Mouse (Mus musculus): ENCODE results near the gene Cbx1.
"Not testable (repeated sequence)": the region's sequence is repeated elsewhere in the genome, so short reads cannot be mapped to it uniquely, and the experiment has no call there.

The Cbx1 gene

GRCm38 (mm10) chr11:96774536-96774935, 14.4 kb upstream of the Cbx1 start:
- in situ Hi-C loops (cut with MboI, MseI), result no loop called here

- in situ Hi-C loops (cut with MboI, MseI), result no loop called here
These were observed 13.9 kb upstream of the Cbx1 start for GRCm38 (mm10) chr11:96775063-96775462.

DNA sequence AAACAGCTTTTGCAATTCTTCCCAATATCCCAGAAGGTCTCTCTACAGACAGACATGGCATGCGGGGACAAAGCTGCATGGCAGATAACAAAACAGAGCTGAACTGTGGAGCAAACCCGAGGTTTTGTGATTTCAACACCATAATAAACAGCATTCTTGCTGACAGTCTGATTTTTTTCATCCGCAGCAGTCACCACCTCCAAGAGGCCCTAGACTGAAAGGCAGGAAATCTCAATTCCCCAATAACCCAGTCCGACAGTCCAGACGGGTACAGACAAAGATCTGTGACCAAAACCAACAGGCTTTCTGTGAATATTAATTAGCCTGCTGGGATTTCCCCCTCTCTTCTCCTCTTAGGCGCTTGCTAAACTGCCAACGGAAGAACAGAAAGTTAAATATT, 13.3 kb upstream of the Cbx1 start:
- in situ Hi-C loops (cut with MboI, MseI), result no loop called here

DNA sequence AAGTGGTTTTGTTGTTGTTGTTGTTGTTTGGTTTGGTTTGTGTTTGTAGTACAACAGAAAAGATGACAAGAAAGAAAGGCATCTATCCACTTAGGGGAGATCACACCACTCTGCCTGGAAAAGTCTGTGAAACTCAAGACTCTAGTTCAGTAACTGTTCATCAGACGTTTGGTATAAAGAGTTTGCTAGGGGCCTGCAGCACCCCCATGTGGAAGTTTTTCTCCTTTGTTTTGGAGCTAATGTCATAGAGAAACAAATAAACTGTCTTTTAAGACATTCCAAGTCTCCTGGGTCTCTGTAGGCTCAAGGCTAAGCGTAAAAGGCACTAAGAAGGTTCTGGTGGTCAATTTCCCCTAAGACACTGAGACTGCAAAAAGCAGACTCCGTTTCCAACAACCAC, 12.9 kb upstream of the Cbx1 start:
- in situ Hi-C loops (cut with MboI, MseI), result no loop called here

DNA sequence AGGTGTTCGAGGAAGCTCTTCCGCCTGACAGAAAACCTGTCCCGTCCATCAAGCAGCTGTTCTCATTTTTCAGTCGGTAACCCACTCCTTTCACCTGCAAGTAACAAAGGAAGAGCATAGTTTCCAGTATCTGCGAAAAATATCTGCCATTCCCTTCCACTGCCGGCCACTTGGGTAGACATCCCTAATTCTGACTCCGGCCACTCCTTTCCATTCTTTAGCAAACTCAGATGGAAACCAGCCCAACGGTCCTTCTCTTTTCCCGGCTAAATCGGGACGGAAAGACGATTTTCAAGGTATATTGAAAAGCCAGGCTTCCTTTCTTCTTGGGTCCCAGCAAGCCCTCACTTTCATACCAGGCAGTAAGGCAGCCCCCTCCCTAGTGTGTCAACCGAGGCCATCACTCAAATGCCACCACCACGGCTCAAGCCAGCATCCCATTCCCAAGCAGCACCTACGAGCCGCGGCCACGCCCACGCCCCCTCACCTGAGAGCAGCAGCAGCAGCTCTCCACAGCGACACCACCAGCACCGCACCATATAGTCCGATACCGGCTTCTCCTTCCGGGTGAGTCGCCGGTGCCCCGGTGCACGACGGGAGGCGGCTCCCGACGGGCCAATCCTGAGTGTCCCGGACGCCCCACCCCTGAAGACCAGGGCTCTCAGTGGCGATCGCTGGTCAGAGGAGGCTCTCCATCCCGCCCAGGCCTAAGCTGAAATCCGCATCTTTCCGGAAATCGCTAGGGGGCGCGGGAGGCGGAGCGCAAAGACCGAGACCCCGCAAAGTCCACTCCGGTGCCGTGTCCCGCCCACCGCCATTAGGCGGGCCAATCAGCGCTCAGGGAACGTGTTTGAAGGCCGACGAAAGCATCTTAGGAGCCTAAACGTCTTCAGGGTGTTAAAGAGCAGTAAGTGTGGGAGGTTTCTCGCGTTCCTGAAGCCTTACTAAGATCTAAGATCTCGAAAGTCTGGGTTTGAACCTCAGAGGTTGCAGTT, 11.7 kb upstream of the Cbx1 start, which contains the start of gene Snx11:
Snx11 (minus strand) TSS at position 592 of the 995 bp plus-strand sequence.
- in situ Hi-C loops (cut with MboI, MseI), result no loop called here

DNA sequence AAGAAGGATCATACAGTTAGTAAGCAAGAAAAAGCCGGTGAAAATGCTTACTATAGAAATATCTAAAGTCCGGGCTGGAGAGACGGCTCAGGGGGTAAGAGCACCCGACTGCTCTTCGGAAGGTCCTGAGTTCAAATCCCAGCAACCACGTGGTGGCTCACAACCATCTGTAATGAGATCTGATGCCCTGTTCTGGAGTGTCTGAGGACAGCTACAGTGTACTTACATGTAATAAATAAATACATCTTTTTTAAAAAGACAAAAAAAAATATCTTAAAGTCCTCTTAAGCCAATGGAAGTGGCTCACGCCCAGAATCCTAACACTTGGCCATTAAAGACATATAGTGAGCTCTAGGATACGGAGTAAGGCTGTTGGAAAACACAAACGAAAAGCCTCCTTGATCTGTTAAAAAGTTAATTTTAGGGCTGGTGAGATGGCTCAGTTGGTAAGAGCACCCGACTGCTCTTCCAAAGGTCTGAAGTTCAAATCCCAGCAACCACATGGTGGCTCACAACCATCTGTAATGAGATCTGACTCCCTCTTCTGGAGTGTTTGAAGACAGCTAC, 10.8 kb upstream of the Cbx1 start:
- in situ Hi-C loops (cut with MboI, MseI), result not testable (repeated sequence)

DNA sequence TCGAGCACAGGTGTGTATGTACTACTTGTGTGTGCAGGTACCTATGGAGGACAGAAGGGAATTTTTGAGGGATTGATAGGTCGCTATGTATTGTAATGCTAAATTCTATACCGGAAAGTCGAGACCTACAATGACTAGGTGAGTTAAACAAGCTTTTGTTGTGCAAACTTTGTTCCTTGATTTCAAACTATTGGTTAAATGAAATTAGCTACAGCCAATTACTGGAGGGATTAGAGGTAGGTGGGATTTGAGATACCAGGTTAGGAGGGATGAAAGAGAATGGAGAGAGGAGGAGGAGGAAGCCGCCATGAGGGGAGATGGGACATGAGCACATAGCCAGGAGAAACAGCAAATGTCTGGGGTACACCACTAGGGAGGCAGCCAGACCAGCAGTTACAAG, 8.6 kb upstream of the Cbx1 start:
- in situ Hi-C loops (cut with MboI, MseI), result no loop called here

DNA sequence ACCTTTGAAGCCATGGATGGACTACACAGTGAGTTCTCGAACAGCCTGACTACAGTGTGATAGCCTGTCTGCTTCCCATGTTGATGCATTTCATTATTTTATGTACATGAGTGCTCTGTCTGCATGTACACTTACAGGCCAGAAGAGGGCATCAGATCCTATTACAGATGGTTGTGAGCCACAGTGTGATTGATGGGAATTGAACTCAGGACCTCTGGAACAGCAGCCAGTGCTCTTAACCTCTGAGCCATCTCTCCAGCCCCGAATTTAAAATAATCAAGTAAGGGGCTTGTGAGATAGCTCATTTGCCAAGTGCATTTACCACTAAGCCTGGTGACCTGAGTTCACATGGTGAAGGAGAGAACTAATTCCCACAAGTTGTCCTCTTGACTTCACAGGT, 7.5 kb upstream of the Cbx1 start:
- in situ Hi-C loops (cut with MboI, MseI), result no loop called here

- in situ Hi-C loops (cut with MboI, MseI), result not testable (repeated sequence)
These were observed 4.1 kb upstream of the Cbx1 start for GRCm38 (mm10) chr11:96784847-96785246.

- in situ Hi-C loops (cut with MboI, MseI), result no loop called here
These were observed 2.0 kb upstream of the Cbx1 start for GRCm38 (mm10) chr11:96786731-96787450.

DNA sequence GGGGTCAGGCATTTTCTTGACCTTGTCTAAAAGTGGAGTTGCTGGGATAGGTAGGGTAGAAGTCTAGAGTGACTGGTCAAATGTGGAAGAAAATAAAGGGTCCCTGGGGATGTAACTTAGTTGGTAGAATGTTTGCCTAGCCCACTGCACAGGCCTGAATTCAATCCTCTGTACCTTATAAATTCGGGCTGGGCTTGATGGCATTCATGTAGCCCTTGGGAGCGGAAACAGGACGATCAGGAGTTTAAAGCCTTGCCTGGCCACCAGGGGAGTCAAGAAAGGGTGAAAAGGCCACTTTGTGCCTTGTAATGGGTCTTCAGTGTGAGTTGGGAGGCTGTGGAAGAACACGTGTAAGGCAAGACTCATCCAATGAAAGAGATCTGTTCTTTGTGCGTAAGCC, 1.1 kb downstream of the Cbx1 start:
- in situ Hi-C loops (cut with MboI, MseI), result no loop called here

DNA sequence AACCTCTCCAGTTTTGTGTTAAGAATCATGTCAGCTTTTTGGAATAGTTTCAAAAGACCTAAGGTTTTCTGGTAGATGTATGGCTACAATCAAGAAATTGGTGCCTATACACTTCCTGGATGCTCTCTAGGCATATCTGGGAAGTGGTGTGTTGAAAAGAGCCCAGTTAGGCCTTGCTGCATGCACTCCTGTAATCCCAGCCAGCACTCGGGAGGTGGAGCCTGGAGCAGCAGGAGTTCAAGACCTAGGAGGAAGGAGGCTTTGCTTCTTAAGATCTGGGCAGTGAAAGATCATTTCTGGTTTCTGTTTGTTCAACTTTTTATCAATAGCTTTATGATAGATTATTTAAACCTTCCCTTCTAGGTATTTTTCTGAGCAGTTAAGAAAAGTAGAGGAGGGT, 1.8 kb downstream of the Cbx1 start:
- in situ Hi-C loops (cut with MboI, MseI), result no loop called here

DNA sequence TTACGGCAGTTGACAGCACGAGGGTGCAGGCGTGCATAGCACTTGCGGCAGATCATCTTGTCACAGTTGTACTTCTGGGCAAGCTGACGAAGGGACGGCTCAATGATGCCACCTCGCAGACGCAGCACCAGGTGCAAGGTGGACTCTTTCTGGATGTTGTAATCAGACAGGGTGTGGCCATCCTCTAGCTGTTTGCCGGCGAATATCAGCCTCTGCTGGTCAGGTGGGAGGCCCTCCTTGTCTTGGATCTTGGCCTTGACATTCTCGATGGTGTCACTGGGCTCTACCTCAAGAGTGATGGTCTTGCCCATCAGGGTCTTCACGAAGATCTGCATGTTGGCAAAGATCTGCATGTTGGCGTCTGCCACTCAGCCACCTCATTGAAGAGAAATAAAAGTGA, 6.6 kb downstream of the Cbx1 start:
- in situ Hi-C loops (cut with MboI, MseI), result no loop called here

GRCm38 (mm10) chr11:96796081-96796480, 7.2 kb downstream of the Cbx1 start:
- in situ Hi-C loops (cut with MboI, MseI), result no loop called here

DNA sequence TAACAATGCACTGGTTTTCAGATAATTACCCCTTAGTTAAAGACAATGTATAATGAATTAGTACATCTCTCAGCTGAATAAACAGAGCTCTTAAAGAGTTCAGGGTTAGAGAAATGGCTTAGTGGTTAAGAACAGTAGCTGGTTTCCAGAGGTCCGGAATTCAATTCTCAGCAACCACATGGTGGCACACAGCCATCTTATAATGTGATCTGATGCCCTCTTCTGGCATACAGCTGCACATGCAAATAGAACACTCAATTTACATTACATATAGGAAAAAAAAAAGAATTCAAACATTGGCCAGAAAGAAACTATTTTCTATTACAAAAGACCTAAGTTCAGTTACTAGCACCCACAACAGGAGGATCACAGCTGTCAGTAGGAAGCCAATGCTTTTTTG, 7.7 kb downstream of the Cbx1 start:
- in situ Hi-C loops (cut with MboI, MseI), result no loop called here

- in situ Hi-C loops (cut with MboI, MseI), result no loop called here
These were observed 10.6 kb downstream of the Cbx1 start for GRCm38 (mm10) chr11:96799511-96799910.

DNA sequence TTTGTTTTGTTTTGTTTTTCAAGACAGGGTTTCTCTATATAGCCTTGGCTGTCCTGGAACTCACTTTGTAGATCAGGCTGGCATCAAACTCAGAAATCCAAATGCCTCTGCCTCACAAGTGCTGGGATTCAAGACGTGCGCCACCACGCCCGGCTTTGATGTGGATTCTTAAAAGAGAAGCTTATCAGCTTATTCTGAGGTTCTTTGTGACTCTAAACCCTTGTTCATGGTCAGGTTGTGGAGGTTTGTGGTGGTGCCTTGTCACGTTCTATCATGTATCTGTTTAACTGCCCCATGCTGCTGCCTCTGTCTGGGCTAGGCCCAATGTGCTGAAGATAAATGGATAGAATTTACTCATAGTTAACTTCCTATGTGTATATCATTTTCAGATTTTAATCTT, 16.7 kb downstream of the Cbx1 start:
- in situ Hi-C loops (cut with MboI, MseI), result no loop called here

GRCm38 (mm10) chr11:96808066-96808465, 19.1 kb downstream of the Cbx1 start:
- in situ Hi-C loops (cut with MboI, MseI), result no loop called here

- in situ Hi-C loops (cut with MboI, MseI), result no loop called here
These were observed 20.8 kb downstream of the Cbx1 start for GRCm38 (mm10) chr11:96809562-96810235.

DNA sequence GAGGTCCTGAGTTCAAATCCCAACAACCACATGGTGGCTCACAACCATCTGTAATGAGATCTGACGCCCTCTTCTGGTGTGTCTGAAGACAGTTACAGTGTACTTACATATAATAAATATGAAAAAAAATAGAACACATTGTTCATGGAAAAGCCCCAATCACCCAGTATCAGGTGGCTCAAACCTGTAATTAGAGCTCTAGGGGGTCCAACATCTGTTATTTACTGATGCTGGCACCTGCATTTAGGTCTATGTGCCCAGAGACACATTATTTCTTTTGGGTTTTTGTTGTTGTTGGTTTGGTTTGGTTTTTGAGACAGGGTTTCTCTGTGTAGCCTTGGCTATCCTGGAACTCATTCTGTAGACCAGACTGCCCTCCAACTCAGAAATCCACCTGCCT, 22.3 kb downstream of the Cbx1 start:
- in situ Hi-C loops (cut with MboI, MseI), result not testable (repeated sequence)

DNA sequence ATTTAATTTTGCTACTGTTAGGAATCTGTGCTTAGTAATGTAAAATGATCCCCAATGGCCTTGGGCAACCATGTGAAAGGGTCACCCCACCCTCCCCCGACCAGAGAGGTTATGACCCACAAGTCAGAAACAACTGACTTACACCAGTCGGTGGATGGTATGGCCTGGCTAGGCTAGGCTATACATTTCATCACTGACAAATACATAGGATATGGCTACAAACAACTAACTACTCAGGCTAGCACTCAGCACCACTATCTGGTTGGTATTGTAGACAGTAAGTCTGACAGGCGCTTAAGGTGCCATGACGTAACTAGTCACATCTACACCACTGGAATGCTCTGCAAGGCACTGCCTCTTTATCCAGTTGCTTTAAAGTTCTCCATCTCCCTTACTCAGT, 24.5 kb downstream of the Cbx1 start:
- in situ Hi-C loops (cut with MboI, MseI), result no loop called here

GRCm38 (mm10) chr11:96813920-96814319, 25.0 kb downstream of the Cbx1 start:
- in situ Hi-C loops (cut with MboI, MseI), result no loop called here

Data from regulatory T cell (primary cell).